Mouse (Mus musculus): ENCODE measurements around the gene Mid1. TPM values are rescaled to one million over a fixed set of nuclear protein-coding genes. Genes with fewer than 3 reads are reported as not detected.
"Not testable (repeated sequence)": the region's sequence is repeated elsewhere in the genome, so short reads cannot be mapped to it uniquely, and the experiment has no call there.

Mid1 gene
- polyA plus RNA-seq, 1 experiment from 2014 or later: 1.1 TPM

GRCm38 (mm10) chrX:170005695-170006297 lies 320.8 kb downstream of the Mid1 start:
- not testable (repeated sequence) for ATAC-seq (ENCODE audit: low read depth); H3K9ac ChIP-seq; H3K4me3 ChIP-seq (replicated peaks); DNase-seq; H3K4me2 ChIP-seq; H3K4me1 ChIP-seq (replicated peaks); H3K27ac ChIP-seq
- 35% methylated on average over 1 of the region's 1 CpGs for WGBS (ENCODE audit: insufficient replicate concordance)
- Histone ChIP-seq H3K36me3 (peaks cover 12% of the 10 kb centered on the region), H3K9me3 (replicated peaks) (peaks cover 35% of the 10 kb centered on the region), H3K27me3 (peaks cover 14% of the 10 kb centered on the region; the same call in 1 of the 2 replicates)

GRCm38 (mm10) chrX:170006694-170007247 lies 321.8 kb downstream of the Mid1 start:
- H3K4me1 ChIP-seq (replicated peaks): not testable (repeated sequence)

GRCm38 (mm10) chrX:170007375-170008178 lies 322.6 kb downstream of the Mid1 start:
- peaks cover 41% of the 10 kb centered on the region for H3K9me3 ChIP-seq (replicated peaks)
- H3K27me3 ChIP-seq: peaks cover 14% of the 10 kb centered on the region; the same call in 1 of the 2 replicates
- H3K4me3 ChIP-seq (replicated peaks); H3K27ac ChIP-seq; H3K9ac ChIP-seq; DNase-seq; H3K4me2 ChIP-seq; ATAC-seq (ENCODE audit: low read depth); H3K4me1 ChIP-seq (replicated peaks): not testable (repeated sequence)
- 39% methylated on average over 2 of the region's 2 CpGs for WGBS (ENCODE audit: insufficient replicate concordance)
- peaks cover 18% of the 10 kb centered on the region for H3K36me3 ChIP-seq

More at GRCm38 (mm10) chrX:170006694-170007247, 321.8 kb downstream of the Mid1 start:
- peaks cover 14% of the 10 kb centered on the region; the same call in 1 of the 2 replicates for H3K27me3 ChIP-seq
- H3K4me2 ChIP-seq; ATAC-seq (ENCODE audit: low read depth); H3K9ac ChIP-seq; H3K27ac ChIP-seq; H3K4me3 ChIP-seq (replicated peaks); DNase-seq: not testable (repeated sequence)
- peaks cover 41% of the 10 kb centered on the region for H3K9me3 ChIP-seq (replicated peaks)
- peaks cover 18% of the 10 kb centered on the region for H3K36me3 ChIP-seq
- 40% methylated on average over 3 of the region's 3 CpGs for WGBS (ENCODE audit: insufficient replicate concordance)

GRCm38 (mm10) chrX:170008179-170008467 lies 323.1 kb downstream of the Mid1 start:
- H3K4me3 ChIP-seq (replicated peaks); H3K27ac ChIP-seq; H3K4me2 ChIP-seq; H3K9ac ChIP-seq; DNase-seq; ATAC-seq (ENCODE audit: low read depth); H3K4me1 ChIP-seq (replicated peaks): not testable (repeated sequence)
- Histone ChIP-seq H3K9me3 (replicated peaks) (peaks cover 41% of the 10 kb centered on the region), H3K36me3 (peaks cover 18% of the 10 kb centered on the region), H3K27me3 (peaks cover 14% of the 10 kb centered on the region; the same call in 1 of the 2 replicates)

- H3K4me3 ChIP-seq (replicated peaks); H3K9ac ChIP-seq; H3K27ac ChIP-seq; H3K4me2 ChIP-seq; ATAC-seq (ENCODE audit: low read depth); DNase-seq; H3K4me1 ChIP-seq (replicated peaks): not testable (repeated sequence)
- Histone ChIP-seq H3K27me3 (peaks cover 14% of the 10 kb centered on the region; the same call in 1 of the 2 replicates), H3K9me3 (replicated peaks) (peaks cover 41% of the 10 kb centered on the region), H3K36me3 (peaks cover 18% of the 10 kb centered on the region)
- WGBS (ENCODE audit: insufficient replicate concordance): 42% methylated on average over 3 of the region's 3 CpGs
Measured at GRCm38 (mm10) chrX:170008584-170008983, 323.6 kb downstream of the Mid1 start.

- peaks cover 44% of the 10 kb centered on the region for H3K9me3 ChIP-seq (replicated peaks)
- peak; percentile 70 for ATAC-seq (ENCODE audit: low read depth)
- WGBS (ENCODE audit: insufficient replicate concordance): 66% methylated on average over 116 of the region's 118 CpGs
- H3K27ac ChIP-seq: peak within 1 kb of the TSS; percentile 80
- peaks cover 13% of the 10 kb centered on the region; the same call in 1 of the 2 replicates for H3K27me3 ChIP-seq
- peak within 1 kb of the TSS; percentile 73 for H3K9ac ChIP-seq
- not testable (repeated sequence) for H3K4me1 ChIP-seq (replicated peaks)
- H3K4me2 ChIP-seq: peak within 1 kb of the TSS; percentile 55
- H3K36me3 ChIP-seq: peaks cover 21% of the 10 kb centered on the region
- DNase-seq: peak; percentile 81
- H3K4me3 ChIP-seq (replicated peaks): peak within 1 kb of the TSS; percentile 66
Measured at GRCm38 (mm10) chrX:170009016-170009750, 324.2 kb downstream of the Mid1 start, which contains the start of gene Gm21887. Gene Gm21887 (plus strand): TSS chrX:170009659.

- DNase-seq: peak; percentile 95
Measured at GRCm38 (mm10) chrX:170009801-170010221, 324.8 kb downstream of the Mid1 start.

GRCm38 (mm10) chrX:170010581-170011528 lies 325.9 kb downstream of the Mid1 start:
- peak; percentile 1; the same call in 1 of the 2 replicates for ATAC-seq (ENCODE audit: low read depth)
- Histone ChIP-seq H3K9me3 (replicated peaks) (peaks cover 44% of the 10 kb centered on the region), H3K4me3 (replicated peaks) (peak overlapping the region; percentile 46), H3K27ac (peak overlapping the region; percentile 60), H3K27me3 (peaks cover 10% of the 10 kb centered on the region; the same call in 1 of the 2 replicates), H3K4me2 (peak overlapping the region; percentile 52), H3K36me3 (peaks cover 21% of the 10 kb centered on the region), H3K9ac (peak overlapping the region; percentile 41)
- 77% methylated on average over 97 of the region's 97 CpGs for WGBS (ENCODE audit: insufficient replicate concordance)
- not testable (repeated sequence) for H3K4me1 ChIP-seq (replicated peaks); DNase-seq

More at GRCm38 (mm10) chrX:170009801-170010221, 324.8 kb downstream of the Mid1 start:
- peak overlapping the region; percentile 80 for H3K27ac ChIP-seq
- H3K9me3 ChIP-seq (replicated peaks): peaks cover 44% of the 10 kb centered on the region
- 53% methylated on average over 25 of the region's 25 CpGs for WGBS (ENCODE audit: insufficient replicate concordance)
- H3K4me2 ChIP-seq; H3K4me1 ChIP-seq (replicated peaks): not testable (repeated sequence)
- H3K4me3 ChIP-seq (replicated peaks): peak overlapping the region; percentile 66
- peaks cover 10% of the 10 kb centered on the region; the same call in 1 of the 2 replicates for H3K27me3 ChIP-seq
- H3K9ac ChIP-seq: peak overlapping the region; percentile 73
- ATAC-seq (ENCODE audit: low read depth): peak; percentile 95
- peaks cover 21% of the 10 kb centered on the region for H3K36me3 ChIP-seq

- H3K4me1 ChIP-seq (replicated peaks); DNase-seq; H3K9ac ChIP-seq; ATAC-seq (ENCODE audit: low read depth); H3K27ac ChIP-seq; H3K4me2 ChIP-seq: not testable (repeated sequence)
- WGBS (ENCODE audit: insufficient replicate concordance): 81% methylated on average over 4 of the region's 10 CpGs
- Histone ChIP-seq H3K9me3 (replicated peaks) (peaks cover 44% of the 10 kb centered on the region), H3K36me3 (peaks cover 26% of the 10 kb centered on the region), H3K27me3 (peaks cover 10% of the 10 kb centered on the region; the same call in 1 of the 2 replicates), H3K4me3 (replicated peaks) (peak overlapping the region; percentile 46; the same call in 1 of the 2 replicates)
Measured at GRCm38 (mm10) chrX:170011529-170011879, 326.5 kb downstream of the Mid1 start.

GRCm38 (mm10) chrX:170013421-170013820 lies 328.4 kb downstream of the Mid1 start:
- H3K4me2 ChIP-seq; H3K9ac ChIP-seq; H3K4me3 ChIP-seq (replicated peaks); H3K27ac ChIP-seq; DNase-seq; H3K27me3 ChIP-seq; ATAC-seq (ENCODE audit: low read depth); H3K4me1 ChIP-seq (replicated peaks): not testable (repeated sequence)
- 89% methylated on average over 5 of the region's 13 CpGs for whole genome bisulfite sequencing (ENCODE audit: insufficient replicate concordance)
- Histone ChIP-seq H3K9me3 (replicated peaks) (peaks cover 36% of the 10 kb centered on the region), H3K36me3 (peaks cover 38% of the 10 kb centered on the region)
